Mouse (Mus musculus) mesoderm, embryonic 11.5 days (tissue): ENCODE data around the gene Tsen2.

ENCODE experiments used
- DNase-seq: peaks from one replicate; pipeline ENCODE4 v3.0.0-alpha.2; 2012; ENCODE audit warnings: low read depth, low spot score

Gene Tsen2

DNA sequence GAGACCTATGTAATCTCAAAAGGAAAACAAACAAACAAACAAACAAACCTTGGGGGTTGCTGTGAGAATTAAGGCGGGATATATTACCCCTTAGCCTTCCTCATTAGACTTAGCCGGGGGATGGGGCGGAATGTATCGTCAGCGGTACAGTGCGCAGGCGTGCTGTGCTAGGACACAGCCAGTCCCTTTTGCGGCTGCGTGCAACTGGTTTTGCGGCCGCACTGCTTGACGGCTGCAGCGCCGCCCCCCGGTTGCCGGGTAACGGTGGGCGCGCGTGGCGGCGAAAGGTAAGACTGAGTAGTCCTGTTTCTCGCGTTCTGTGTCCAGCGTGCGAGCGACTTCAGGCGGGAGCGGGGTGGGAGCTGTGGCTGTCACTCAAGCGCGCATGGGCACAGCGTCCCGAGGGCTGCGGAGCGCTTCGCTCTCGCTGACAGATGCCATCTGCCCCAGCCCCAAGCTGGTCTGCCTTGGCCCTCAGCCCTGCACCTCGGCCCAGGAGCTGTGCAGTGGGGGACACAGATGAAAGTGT is at the start of gene Tsen2:
Tsen2 (plus strand) TSS at position 223 of the 529 bp plus-strand sequence.
- peak; percentile 96 for DNase-seq

DNA sequence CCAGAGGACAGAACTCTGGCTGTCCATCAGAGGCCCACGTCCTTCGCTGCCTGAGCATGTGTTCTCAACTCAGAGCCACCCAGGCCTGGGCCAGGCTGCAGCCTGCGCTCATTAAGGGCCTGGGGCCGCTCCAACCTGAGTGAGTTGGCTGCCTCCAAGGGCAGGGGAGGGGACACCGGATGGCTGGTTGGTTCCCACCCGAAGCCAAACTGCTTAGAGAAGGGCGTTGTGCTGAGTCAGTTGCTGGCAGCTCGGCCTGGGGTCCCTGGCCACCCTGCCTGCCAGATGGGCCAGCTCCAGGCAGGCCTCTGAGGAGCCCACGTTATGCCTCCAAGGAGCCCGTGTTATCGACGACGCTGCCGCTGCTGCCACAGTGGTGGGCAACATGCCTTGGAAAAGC is 44.9 kb upstream of the Tsen2 start:
- no peak for DNase-seq

DNA sequence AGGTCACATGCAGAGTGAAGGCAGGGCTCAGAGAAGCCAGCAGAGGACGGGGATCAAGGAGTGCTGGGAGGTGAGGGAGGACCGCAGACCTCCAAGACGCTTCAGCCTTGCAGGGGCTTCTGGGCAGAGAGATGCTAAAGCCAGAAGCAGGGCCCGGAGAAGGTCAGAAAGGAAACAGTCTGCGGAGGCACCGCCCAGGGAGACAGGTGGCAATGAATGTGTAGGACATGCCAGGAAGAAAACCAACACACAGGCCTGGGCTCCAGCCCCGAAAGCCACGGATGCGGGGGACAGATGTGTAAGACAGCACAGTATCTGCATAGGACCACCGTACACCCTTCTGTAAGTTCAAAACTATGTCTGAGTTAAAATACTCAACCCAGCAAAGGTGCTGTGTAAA is 44.2 kb upstream of the Tsen2 start:
- DNase-seq = no peak

DNA sequence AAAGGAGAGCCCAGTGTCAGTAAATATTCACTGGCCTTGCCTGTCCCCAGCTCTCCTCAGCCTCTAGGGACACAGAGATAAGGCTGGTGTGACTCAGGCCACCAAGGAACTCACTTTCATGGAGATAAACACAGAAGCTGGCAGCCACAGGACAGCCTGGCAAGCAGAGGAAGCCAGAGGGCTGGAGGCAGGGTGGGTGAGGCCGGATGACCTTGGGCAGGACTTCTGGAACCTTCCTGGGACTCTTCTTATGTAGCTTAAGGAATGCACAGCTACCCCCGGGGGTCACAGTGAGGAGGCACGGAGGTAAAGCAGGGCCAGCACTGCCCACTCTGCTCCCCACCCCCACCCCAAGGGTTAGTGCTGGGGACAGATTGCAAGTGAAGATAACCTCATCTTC is 43.3 kb upstream of the Tsen2 start:
- DNase-seq = no peak

DNA sequence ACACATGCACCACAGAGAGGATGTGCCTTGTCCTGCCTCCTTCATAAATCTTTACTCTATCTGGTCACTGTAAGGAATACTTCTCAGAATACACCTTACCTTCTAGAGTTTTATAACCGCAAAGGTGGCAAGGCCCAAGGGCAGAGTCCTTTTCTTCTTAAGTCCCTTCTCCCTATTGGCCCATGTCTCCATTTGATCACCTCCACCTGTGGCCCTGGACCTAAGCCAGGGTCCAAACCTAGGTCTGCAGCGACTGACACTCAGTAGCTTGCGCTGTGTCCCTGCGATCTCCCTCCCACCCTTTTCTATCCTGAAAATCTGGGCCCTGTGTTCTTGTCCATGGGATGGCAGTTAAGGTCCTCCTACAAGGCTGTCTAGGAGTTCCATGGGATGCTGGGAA is 41.4 kb upstream of the Tsen2 start:
- DNase-seq = no peak

DNA sequence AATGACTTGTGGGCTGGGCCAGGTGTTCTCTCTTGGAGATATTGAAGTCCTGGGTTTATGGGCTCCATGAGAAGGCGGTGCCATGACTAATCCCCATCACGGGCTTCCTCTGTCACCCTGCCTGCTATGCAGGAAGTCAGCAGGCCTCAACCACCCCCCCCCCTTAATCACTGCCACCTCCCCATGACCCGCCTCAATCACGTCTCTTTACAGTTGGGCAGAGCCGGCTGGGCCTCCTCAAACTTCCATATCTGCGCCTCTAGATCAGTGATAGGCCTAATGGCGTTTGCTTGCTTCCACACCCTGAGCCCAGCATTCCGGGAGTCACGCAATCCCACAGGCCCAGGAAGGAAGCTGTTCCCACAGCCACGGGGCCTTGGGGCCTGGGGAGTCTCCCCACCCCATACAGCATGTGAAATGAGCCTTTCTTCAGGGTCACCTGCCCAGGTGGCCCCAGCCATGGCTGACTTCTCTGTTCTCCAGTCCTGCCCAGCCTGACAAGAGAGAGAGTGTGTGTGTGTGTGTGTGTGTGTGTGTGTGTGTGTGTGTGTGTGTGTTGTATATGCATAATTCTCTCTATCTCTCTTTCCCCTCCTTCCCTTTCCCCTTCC is 40.8 kb upstream of the Tsen2 start:
- no peak for DNase-seq

DNA sequence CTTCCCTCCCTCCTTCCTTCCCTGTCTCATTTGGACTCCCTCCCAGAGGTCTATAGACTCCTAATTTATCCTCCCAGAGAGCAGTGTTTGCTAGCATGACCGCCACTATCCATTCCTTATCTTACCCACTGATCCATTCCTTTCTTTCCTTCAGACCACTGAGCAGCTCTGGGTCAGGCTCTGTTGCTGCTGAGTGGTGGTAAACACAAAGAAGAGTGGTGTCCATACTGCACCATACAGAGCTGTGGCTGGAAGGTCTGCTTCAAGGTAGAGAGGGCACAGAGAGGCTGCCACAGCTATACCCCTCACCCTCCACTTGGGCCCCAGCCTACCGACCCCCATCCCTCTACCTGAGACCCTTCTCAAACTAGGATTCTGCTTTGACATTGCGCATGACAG is 40.3 kb upstream of the Tsen2 start:
- no peak for DNase-seq

DNA sequence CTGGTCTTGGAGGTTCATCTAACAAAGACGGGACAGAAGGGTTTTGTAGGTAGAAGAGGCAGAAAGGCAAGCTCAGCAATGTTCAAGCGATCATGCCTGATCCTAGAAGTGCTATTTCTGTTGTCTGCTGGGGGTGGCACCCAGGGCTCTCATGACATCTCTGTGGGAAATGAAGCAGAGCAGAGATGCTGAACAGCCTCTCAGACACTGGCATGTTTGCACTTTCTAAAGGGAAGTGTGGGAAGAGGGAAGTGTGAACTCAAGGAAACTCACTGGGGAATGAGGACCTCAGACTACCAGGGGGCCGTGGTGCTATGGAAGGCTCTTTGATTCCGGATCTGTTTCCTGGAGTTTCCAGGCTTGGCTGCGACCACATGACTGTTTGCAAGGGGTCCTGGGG is 39.5 kb upstream of the Tsen2 start:
- DNase-seq = no peak

DNA sequence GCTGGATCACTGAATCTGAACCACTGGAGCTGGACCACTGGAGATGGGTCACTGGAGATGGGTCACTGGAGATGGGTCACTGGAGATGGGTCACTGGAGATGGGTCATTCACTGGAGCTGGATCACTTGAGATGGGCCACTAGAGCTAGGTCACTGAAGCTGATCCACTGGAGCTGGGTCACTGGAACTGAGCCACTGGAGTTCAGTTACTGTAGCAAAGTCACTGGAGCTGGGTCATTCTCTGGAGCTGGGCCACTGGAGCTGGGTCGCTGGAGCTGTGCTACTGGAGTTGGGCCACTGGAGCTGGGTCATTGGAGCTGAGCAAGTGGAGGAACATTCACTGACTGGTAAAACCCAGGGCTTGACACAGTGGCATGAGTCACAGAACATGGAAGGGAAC is 38.0 kb upstream of the Tsen2 start:
- no peak for DNase-seq

DNA sequence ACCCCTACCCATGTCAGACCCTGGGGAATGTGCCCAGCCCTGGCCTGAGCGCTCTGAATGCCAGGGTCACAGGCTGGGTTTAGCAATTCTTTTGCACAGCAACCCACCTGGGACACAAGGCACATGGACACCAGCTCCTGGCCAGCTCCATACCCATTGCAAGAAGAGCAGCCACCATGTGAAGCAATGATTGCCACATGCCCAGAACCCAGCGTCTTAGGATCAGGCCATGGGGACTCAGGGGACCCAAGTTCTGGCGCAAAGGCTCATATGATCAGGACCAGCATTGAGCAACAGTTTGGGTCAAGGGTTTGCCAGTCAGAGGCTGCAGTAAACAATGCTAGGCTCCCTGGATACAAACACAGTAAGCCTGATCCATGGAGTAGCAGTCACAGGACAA is 33.0 kb upstream of the Tsen2 start:
- no peak for DNase-seq

DNA sequence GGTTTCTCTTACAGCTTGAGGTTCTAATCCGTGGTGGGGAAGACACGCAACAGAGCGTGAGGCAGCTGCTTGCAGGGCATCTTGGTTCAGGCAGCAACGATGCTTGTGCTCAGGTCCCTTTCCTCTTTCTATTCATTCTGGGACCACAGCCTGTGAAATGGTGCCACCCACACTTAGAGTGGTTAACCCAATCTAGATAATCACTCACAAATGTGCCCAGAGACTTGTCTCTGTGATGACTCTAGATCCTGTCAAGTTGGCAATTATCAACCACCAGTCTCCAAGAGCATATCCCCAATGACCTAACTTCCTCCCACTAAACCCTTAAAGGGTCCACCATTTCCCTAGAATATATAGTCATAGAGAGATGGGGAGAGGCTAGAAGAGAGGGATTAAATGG is 31.3 kb upstream of the Tsen2 start:
- DNase-seq = no peak

DNA sequence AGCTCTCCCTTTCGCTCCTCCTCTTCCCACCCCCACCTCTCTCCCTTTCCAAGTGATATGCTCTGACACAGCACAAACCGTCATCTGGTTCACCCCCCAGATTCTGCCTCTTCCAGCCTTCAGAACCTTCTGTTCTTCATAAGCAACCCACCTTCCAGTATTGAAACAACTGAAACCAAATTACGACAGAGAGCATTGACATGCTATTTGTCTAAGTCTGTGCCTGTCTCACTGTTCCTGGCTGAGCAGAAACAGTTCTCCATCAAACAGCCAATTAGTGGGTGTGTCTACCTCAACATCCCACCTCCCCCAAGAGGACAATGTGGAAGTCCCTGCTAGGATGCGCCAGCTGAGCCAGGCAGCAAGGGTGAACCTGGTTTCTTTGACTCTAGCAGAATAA is 26.6 kb upstream of the Tsen2 start:
- DNase-seq = no peak

DNA sequence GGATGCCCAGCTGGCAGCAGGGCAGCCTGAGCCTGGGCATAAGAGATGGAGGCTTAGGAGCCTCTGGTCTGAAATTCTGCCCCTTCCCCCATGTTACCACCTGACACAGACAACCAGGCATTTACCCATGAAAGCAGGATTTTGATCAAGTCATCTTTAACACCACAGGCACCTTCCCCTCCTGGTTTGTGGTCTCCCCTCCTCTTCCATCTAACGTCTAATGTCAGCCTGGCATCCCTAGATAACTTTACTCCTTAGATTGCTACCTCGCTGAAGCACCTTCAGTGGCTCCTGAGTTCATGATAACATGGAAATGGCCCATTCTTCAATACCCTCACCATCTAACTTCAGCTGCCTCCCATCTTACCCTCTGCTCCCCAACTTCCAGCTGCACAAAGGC is 26.1 kb upstream of the Tsen2 start:
- DNase-seq = no peak

DNA sequence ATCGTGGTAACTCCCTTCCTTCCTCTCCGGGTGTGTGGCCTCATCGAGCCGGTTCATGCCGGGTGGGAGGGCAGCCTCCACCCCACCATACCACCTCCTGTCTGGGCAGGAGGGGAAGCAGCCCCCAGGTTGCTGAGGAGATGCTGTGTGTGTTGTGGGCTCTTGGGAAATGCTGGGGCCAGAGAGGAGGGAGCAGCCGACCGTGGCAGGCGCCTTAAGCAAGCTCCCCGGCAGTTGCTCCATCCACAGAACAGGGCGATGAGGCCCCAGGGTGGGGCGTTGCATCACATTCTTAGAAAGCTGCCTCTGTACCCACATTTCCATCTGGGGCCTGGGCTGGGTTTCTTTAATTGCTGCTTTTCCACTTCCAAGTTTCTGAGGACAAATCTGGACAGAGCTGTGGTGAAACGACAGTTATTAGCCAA is 25.2 kb upstream of the Tsen2 start:
- no peak for DNase-seq

DNA sequence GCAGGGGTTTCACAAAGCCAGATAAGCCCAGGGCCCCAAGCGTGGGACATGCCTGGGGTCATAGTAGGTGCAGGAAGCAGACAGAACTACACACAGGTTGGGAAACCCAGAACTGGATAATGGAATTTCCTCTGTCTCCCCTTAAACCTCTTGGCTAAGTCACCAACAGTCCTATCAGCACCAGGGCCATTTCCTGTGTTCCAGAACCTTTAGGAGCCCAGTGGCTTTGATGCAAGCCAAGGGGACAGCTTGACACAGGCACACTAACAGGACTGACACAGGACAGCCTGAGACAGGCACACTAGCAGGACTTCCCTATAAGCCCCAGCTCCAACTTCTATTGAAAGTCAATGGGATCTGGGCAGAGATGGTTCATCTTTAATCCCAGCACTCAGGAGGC is 22.5 kb upstream of the Tsen2 start:
- DNase-seq = no peak

DNA sequence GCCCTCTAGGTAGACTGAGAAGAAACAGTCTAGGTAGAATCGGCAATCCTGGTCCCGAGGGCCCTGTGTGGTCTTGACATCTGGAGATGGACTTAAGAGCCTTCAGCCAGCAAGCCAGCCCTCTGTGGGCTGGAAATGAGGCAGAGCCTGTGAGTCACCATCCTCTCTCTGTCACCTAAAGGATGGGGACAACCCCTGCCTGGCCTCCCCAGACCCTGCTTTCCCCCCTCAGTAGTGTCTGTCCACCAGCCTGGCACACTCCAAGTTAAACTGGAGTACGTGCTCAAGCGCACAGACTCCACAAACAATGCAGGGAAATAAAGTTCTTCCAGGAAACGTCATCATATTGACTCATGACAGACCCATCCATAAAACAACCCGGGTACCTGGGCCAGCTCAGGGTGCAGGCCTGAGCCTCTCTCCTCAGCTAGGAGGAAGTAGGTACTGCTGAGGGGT is 21.7 kb upstream of the Tsen2 start:
- DNase-seq = no peak

DNA sequence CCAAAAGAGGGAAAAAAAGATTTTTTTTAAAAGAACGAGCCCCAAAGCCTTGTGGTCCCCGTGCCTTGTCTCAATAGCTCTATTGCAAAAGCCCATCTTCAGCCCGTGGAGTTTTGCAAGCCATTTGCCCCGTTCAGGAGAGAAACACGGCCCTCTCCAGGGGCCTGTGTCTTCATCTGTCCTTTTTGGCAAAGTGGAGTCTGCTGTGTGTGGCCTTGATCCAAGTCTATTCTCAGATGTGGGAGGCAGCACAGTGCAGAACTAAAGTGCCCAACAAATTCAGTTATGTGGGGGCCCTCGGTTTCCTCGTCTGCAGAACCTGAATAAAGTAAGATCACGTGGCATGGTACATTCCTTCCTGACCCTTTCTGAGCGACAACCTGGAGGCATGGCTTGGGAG is 21.3 kb upstream of the Tsen2 start:
- no peak for DNase-seq

DNA sequence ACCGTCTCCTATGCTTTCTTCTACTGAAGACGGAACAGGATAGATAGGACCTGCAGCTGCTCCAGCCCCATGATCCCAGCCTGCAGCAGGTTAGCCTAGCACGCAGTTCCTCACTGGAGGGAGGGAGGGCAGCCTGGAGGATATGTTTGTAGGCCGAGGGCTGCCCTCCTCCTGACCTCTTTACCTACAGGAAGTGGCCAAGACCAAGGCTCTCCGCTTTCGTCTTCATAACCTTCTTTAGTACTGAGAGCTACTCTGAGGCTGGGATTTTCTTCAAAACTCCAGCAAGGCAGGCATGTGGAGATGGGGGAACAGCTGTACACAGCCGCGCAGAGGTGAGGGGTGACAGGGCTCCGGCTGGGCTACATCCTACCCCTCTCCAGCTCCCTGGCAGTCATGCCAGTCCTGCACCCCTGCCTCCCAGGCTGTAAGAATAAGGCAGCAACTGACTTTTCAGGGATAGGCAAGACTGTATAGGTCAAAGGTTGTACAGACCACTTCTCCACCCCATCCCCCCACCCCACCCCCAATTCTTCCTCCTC is 19.9 kb upstream of the Tsen2 start:
- DNase-seq = no peak

DNA sequence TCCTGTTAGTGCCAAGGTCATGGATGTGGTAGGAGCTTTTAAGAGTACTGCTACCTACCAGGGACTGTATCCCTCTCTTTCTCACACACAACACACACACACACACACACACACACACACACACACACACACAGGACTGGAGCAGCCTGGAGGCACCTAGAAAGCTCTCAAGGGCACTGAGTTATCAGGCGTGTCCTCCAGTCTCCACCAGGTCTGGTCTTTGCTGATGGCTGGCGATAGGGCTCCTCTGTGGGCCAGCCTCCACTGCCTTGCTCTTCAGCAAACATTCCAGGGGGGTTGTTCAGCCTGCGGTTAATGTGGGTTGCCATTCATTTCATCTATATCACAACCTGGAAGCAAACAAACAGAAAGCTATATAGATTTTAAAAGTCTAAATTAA is 17.0 kb upstream of the Tsen2 start:
- no peak for DNase-seq

DNA sequence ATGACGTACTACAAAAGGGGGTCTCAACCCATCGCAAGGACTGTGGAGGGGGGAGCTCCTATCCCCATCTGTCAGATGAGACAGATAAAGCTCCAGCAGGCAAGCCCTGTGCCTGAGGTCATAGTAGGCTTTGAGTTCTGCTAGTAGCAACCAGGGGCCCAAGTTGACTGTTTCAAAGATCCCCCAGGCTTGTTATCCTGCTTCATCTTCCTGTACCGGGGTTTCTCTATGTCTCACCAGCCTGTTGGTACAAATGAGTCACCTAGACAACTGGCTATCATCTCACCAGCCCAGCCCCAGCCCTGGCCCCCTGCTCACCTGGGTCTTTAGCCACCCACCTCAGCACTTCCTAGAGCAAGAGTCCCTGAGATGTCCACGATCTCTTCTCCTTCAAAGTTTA is 16.1 kb upstream of the Tsen2 start:
- no peak for DNase-seq

DNA sequence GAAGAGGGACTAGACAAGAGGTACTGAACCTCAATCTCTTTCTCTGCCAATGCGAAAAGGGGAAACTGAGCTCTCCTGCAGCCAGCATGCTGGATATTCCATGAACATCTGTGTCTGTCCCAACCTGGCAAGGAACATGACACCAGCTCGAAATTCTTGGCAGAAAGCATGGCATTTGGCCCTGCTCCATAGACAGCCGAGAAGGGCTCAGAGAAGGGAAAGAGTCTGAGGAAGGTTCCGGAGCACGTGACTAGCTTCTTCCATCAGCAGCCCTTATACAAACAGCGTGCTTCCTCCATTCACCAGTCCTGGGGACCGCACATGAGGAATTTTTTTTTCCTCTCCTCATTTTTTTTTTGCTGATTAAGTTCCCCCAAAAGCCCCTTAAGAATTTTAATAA is 9.8 kb upstream of the Tsen2 start:
- no peak for DNase-seq

DNA sequence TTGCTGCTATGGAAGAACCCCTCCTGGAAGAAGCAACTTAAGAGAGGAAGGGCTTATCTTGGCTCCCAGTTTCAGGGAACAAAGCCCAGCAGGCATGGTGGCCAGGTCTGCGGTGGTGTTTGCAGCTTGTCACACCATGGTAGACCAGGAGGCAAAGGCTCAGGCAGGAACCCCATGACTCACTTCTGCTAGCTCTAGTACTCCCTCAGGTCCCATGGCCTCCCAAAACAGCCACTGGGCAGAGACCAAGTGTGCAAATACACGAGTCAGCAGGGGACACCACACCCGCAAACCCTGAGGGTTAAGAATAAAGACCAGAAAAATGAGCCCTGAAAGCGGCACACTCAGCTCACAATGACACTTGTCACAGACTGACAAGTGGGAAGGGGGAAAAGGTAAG is 8.3 kb upstream of the Tsen2 start:
- DNase-seq = no peak

DNA sequence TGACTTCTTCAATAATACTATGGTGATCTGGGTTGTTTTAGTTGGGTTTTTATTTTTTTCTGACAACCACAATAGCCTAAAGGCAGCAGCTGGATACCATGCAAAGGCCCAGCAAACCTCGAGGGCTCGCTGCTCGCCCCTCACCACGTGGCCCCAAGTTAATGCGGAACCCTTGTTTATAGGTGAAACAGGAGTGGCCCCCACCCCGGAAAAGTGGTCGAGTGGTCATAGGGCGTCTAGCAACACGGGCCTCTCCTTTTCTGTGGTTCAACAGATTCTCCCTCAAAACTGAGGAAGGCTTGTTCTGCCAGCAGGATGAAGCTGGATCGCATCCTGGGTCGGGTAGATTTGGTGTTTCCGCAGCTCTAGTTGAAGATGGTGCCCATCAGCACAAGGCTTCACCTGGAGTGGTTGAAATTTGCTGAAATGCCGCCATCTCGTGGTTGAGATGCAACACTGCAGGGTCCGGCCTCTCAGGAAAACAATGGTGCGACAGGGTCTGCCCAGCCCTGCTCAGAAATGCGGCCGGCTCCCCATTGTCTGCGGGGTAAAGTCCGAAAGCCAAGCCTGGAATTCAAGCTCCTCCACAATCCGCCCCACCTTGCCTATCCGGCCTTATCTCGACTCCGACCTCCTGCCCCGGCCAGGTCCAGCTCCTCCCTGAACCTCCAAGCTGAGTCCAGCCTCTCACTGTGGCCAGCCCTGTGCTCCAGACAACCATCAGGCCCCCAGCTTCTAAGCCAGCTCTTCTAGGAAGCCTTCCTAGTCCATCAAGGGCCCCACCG is 5.6 kb upstream of the Tsen2 start:
- peak; percentile 90 for DNase-seq
